Mouse (Mus musculus): ENCODE measurements around the gene Fam210b. TPM values are rescaled to one million over a fixed set of nuclear protein-coding genes. Genes with fewer than 3 reads are reported as not detected.

Gene Fam210b
- total RNA-seq, 2 experiments from 2014 or later, result 6.1 to 6.5 TPM

- intact Hi-C loops (cut with DNase I), result no loop called here
Measured at GRCm38 (mm10) chr2:172394671-172395070, 49.3 kb downstream of the Fam210b start.

GRCm38 (mm10) chr2:172395961-172396360, 50.6 kb downstream of the Fam210b start:
- no peak for DNase-seq (ENCODE audit: low spot score)
- intact Hi-C loops (cut with DNase I), result no loop called here

More at GRCm38 (mm10) chr2:172394671-172395070, 49.3 kb downstream of the Fam210b start:
- no peak for DNase-seq (ENCODE audit: low spot score)

- no peak for DNase-seq (ENCODE audit: low spot score)
- intact Hi-C loops (cut with DNase I), result no loop called here
Measured at GRCm38 (mm10) chr2:172399901-172400300, 54.5 kb downstream of the Fam210b start.

DNA sequence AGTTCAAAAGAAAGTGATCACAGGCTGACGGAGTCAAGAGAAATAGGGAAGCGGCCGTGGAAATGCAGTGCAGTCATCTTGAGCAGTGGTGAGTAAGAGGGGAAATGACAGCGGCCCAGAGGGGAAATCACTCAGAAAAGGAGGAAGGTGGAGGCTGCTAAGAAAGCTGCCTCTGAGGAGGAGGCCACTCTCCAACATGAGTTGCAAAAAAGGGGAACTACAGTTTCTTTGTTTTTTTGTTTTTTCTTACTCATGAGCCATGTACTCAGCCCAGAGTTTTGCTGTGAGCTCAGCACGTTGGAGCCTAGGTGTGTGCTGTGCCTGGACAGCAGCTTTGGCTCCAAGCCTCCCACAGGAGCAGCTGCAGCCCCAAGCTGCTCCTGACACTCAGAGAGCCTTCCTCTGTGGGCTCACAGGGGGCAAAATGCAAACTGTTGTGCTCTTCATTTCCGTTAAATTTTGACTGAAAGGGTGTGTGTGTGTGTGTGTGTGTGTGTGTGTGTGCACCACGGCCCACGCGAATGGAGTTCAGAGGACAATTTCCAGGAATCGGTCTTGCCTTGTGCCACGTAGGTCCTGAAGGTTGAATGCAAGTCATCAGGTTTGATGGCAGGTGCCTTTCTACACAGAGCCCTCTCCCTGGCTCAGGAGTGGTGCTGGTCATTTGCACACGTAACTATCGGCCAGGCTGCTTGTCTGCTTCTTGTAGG, 55.9 kb downstream of the Fam210b start:
- no peak for DNase-seq (ENCODE audit: low spot score)
- intact Hi-C loops (cut with DNase I), result no loop called here

GRCm38 (mm10) chr2:172404239-172404638, 58.9 kb downstream of the Fam210b start:
- intact Hi-C loops (cut with DNase I), result no loop called here

GRCm38 (mm10) chr2:172405011-172405410, 59.6 kb downstream of the Fam210b start:
- DNase-seq (ENCODE audit: low spot score), result no peak
- intact Hi-C loops (cut with DNase I), result no loop called here

More at GRCm38 (mm10) chr2:172404239-172404638, 58.9 kb downstream of the Fam210b start:
- DNase-seq (ENCODE audit: low spot score), result no peak

Other genes starting within 250 kb of the Fam210b start
- gene Mc3r, start 97.1 kb upstream of the Fam210b start, total RNA-seq (2021), result not detected
- under 1 TPM; 0.83 to 0.89 TPM for gene Aurka, start 25.0 kb downstream of the Fam210b start, total RNA-seq (2021)
- 10 to 100 TPM; 15.7 to 16.8 TPM for gene Cstf1, start 25.1 kb downstream of the Fam210b start, total RNA-seq (2021)
- gene Cass4, start 48.2 kb downstream of the Fam210b start, total RNA-seq (2021), result under 1 TPM; 0.45 to 0.47 TPM
- 10 to 100 TPM; 28.0 to 28.5 TPM for gene Rtf2, start 95.0 kb downstream of the Fam210b start, total RNA-seq (2021)
- not detected for gene Gcnt7, start 113.0 kb downstream of the Fam210b start, total RNA-seq (2021)
- not detected for gene Fam209, start 127.0 kb downstream of the Fam210b start, total RNA-seq (2021)
- not detected for gene Tfap2c, start 204.0 kb downstream of the Fam210b start, total RNA-seq (2021)

Data from heart, postnatal 25 days (tissue).